Mouse (Mus musculus) granulocyte monocyte progenitor cell, adult 5-6 weeks (primary cell): ENCODE measurements around the gene BC049715. TPM values are rescaled to one million over a fixed set of nuclear protein-coding genes. Genes with fewer than 3 reads are reported as not detected.
A peak's percentile ranks its signal among the peaks of the same experiment; 100 is the strongest.
"Not testable (repeated sequence)": the region's sequence is repeated elsewhere in the genome, so short reads cannot be mapped to it uniquely, and the experiment has no call there.

Source experiments
- ATAC-seq: replicated peaks from 2 replicates; pipeline ENCODE4 v1.8.0; 2016; ENCODE audit warnings: mild to moderate bottlenecking, moderate TSS enrichment, inconsistent platforms; ENCODE audit not compliant: poor library complexity, severe bottlenecking
- total RNA-seq, 2 experiments: library from RNA; stranded (forward) in 1 of 2; stranded (reverse) in 1 of 2; fragments of 200-712, 200-1000 nt in 1 of 2; fragments of >200 nt in 1 of 2; fragmentation: Nextera tagmentation in 1 of 2; gene quantifications; 2 replicates each; pipeline ENCODE4 v1.2.3; 2014 to 2017

BC049715 gene
- total RNA-seq (2014; fragmentation: Nextera tagmentation) (3.3 and 3.9 TPM in 2 replicates), total RNA-seq (2017) (1.1 and 2.8 TPM in 2 replicates)

DNA sequence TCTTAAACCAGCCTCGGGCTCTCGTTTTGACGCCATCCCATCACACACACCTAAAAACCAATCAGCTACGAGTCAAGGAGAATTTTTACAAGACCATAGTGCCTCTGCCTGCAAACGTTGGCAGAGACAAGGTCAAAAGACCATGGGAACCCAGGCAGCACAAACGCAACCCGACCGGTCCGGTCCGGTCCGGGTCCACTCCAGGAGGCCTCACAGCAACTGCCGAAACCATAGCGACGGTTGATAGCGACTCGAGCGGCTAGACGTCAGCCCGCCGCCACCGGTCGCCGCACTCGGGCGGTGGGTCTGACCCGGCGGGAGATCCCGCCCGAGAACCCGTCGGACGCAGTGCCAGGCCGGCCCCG lies at the start of gene BC049715:
Gene BC049715, plus strand, starts transcription at position 111 of the 365 bp plus-strand sequence.
- no peak for ATAC-seq

DNA sequence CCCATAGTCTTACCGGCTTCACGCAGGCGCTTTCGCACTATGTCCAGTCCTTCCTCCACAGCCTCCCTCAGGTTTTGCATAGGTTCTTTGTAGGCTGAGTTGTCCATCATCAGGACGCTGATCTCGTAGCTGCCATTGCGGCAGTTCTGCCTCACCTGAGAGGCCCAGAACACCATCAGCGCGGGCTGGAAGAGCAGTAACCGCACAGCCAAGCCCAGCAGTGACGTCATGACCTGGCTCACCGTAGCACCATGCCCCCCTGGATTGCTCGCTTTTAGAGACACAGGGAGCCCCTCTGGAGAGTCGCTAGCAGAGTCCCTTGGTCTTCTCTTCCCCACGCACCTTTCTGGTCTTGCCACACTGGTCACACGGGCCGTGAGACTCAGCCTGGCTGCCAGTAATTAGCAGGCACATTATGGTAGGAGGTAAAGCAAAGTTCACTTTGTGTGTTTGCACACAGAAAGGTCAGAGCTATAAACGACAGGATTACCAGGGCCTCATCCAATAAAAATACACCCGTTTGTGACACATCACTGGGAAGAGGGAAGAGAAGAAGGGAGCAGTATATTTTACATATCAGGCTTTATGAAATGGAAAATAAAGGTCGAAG lies 45.9 kb upstream of the BC049715 start, which contains the start of gene Gucy2c:
Gene Gucy2c, minus strand, starts transcription at position 389 of the 610 bp plus-strand sequence.
- no peak for ATAC-seq

DNA sequence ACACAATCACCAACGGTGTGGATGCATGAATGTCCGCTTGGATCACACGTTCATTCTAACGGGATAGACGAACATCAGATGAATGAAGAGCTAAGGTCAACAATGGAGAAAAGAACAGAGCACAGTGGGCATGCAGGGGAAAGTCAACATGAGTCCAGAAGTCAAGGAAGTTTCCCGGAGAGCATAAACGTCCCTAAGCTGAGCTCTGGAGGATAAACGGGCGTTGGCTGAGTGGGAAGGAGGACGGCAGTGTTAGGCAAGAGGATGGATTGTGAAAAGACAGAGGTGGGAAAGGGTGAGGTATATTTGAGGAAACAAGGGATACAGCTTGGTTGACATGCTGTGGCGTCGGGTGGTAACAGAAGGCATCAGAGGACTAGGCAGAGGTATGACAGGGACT lies 45.3 kb upstream of the BC049715 start:
- no peak for ATAC-seq

DNA sequence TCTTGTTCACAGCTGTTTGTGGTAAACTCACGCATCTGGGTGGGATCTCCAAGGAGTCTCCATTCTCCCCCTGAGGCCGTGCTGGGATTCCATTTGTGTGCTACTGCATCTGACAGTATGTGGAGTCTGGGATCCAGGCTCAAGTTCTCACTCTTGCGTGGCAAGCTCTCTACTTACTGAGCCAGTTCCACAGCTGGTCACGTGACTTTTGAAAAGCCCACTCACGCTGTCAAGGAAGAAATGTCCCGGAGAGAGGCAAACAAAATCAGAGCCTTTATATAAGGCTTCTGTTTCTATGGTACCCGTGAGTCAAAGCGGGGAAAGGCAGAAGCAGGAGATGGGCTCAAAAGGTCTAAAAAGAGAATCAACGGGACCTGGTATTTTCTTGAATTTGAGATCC lies 44.7 kb upstream of the BC049715 start:
- ATAC-seq: no peak

DNA sequence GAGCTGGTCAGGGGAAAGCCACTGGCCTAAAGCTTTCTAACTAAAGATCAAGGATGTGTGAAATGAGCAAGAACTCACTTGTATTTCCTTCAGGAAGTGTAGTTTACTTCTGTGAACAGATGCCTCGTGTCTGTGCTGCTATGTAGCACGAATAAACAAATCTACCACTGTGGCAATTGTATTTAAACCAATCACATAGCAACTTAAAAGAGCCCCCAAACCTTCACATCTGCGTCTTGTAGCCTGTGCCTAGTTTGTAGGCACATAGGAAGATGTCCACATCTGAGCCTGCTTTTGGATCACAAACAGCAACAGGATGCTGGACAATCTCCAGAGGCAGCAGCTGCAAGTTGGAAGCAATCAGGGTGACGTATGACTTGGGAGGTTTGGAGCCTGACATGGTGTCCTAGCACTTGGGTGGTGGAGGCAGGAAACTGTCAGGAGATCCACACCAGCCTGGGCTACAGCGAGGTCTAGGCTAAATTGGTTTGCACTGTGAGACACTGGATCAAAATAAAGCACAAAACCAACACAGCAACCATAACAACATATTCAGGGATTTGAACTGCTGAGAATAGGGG lies 37.9 kb upstream of the BC049715 start:
- ATAC-seq: no peak

DNA sequence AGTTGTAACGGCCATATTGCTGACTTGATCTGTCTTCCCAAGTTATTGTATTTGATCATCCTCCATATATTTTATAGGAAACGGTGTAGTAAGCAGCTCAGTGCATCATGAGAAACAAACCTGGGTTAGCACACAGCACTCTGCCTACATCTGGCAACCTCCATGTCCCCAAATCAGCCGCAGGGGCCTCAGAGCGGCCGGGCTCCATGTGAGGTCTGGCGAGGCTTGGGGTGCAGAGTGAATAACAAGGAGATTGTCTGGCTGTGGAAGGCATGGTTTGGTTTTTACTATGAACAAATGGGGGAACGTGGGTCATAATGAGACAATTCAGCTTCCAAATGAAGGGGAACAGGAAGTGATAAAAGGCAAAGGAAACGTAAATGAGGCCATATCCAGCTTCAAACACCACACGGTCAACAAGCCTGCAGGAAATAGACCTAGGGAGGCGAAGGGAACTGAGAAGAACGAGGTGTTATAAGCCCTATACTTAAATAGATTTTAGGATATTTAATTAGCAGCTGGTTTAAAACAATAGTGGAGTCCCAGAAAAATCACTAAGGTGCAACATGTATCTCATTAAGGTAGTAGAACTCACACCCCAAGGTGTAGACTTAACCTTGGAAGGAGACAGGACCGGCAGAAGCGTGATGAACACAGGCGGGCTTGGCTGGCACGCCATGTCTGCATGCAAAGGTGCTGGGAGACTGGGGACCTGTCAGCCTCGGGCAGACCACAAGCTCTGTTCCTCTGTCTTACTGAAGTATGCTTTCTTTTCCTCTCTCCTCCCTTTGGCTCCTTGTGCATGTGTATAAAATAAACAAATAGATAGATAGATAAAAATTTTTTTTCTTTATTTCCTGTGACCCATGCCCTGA lies 34.3 kb upstream of the BC049715 start:
- peak; percentile 58 for ATAC-seq

DNA sequence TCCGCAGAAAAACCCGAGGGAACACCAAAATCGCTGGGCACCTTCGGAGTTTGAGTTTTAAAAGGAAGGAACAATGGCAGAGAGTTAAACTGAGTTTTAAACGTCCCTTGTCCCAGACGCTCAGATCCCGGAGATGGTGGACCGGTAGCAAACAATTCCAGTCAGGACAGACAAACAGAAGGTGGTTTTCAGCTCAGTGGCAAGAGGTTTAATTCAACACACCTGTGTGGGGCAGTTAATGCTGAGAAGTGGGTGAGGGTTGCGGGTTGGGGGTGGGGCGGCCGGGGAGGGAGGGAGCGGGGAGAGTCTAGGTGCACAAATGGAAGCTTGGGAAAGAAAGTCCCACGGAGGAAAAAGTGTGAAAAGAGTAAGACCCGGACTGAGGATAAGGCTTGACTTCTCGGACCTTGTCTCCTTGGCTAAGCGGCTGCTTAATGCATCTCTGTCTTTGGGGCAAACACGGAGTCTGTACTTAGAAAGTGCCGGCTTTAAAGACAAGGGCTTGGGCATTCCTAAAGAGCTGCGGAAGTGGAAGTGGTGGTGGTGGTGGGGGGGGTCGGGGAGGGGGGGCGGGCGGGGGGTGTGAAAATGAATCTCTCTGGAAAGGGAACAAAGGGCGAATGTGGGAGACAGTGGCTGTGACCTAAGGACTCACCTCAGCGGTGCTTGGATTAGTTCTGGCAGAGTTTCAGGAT lies 33.4 kb upstream of the BC049715 start:
- peak; percentile 67 for ATAC-seq

DNA sequence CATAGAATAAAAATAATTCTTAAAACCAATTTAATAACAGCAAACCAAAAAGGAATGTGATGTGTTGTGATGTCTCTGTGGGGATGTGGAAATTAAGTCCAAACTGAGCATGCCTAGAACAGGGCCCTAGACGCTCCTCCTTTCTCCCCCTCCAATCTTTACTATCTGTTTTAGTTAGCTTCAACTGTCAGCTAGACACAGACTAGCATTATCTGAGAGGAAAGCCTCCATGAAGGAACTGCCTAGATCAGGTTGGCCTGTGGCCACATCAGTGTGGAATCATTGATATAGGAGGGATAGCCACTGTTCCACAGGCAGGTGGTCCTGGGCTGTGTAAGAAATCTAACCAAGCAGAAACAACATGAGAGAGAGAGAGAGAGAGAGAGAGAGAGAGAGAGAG lies 32.3 kb upstream of the BC049715 start:
- ATAC-seq: no peak

DNA sequence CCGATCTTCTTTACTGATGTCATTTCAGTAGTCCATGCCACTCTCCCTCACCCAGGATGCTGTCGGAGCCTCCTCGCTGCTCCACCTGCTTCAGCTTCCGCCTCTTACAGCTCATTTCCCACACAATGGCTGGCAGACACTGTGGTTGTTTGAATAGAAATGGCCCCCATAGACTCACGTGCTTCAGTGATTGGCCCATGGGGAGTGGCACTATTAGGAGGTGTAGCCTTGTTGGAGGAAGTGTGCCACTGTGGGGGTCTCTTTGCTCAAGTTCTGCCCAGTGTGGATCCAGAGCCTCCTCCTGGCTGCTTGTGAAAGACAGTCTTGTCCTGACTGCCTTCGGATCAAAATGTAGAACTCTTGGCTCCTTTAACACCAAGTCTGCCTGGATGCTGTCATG lies 31.6 kb upstream of the BC049715 start:
- no peak for ATAC-seq

DNA sequence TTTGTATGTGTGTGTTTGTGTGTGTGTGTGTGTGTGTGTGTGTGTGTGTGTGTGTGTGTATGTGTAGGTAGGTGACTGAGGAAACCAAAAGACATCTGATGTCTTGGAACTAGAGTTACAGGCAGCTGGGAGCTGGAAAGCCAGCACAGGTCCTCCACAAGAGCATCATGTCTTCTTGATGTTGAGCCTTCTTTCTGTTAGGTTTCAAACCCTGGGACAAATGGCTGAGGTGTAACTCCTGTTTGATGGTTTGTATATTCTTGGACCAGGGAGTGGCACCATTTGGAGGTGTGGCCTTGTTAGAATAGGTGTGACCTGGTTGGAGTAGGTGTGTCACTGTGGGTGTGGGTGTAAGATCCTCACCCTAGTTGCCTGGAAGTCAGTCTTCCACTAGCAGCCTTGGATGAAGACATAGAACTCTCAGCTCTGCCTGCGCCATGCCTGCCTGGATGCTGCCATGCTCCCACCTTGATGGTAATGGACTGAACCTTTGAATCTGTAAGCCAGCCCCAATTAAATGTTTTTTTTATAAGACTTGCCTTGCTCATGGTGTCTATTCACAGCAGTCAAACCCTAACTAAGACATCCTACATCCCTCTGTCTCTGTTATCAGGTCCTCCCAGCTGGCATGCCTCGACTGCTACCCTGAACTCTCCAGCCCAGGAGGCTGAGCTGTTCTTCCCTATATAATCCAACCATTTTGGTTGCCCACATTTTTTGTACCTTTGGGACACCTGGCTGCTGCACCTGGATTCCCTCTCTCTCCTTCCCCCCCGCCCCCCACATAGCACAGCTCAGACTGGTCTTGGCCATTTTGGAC lies 29.3 kb upstream of the BC049715 start:
- ATAC-seq: not testable (repeated sequence)

DNA sequence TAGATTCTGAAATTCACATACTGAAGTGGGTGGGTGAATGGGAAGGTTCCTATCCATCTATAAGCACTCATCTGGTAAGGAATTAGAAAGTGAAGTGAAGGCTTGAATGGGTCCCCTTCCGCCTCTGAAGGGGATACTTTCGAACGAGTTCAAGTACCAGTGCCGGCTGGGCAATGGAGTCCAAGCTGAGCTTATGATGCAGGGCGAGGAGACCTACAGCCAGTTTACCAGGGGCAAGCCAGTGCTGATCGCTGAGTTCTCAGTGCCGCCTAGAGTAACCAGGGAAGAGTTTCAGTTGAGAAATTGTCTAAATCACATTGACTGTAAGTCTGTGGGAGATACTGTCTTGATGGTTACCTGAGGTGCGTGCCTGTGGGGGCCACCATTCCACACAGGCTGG lies 26.7 kb upstream of the BC049715 start:
- no peak for ATAC-seq

DNA sequence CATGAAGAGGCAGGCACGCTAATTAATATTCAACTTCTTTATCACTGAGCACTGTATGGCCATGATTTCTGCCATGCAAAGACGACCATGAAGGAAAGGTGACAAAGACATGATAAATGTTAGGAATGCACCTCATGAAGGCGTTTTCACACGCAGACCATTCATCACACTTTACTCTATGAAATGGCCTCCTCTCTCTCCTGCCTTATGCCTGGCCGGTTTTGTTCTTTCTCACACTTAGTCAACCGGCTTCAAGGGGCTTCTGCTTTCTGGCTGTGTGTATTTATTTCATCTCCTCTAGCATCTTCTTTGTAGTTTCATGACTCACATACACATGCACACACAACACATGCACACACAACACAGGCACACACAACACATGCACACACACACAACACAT lies 26.2 kb upstream of the BC049715 start:
- no peak for ATAC-seq

DNA sequence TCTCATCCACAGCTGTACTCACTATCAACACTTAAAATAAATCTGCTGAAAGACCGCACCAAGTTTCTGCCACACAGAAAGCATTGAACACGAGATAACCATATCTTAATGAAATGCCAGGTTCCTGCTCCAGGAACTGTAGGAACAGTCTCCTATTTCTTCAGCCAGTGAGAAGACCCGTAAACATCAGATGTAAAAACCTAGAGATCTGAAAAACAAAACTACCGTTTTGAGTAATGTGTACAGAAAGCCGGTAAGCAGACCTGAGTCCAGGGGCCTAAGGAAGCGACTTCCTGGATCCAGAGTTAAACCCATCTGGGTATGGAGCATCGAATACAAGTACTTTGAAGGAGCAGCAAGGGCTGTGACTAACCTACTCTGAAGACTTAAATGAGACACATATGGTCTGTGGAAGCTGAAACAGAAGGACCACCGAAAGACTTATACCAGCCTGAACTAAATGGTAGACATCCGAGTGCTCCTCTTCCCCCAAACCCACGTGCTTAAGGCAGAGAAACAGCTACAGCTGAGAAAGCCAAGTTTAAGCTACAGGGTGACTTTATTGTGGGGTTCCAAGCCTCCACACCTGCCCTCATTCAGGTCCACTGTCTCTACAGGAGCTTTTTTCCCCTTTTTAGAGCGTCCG lies 24.2 kb upstream of the BC049715 start:
- 0 out of 2 replicates have a peak, but pooled peaks have one; percentile 0 for ATAC-seq

DNA sequence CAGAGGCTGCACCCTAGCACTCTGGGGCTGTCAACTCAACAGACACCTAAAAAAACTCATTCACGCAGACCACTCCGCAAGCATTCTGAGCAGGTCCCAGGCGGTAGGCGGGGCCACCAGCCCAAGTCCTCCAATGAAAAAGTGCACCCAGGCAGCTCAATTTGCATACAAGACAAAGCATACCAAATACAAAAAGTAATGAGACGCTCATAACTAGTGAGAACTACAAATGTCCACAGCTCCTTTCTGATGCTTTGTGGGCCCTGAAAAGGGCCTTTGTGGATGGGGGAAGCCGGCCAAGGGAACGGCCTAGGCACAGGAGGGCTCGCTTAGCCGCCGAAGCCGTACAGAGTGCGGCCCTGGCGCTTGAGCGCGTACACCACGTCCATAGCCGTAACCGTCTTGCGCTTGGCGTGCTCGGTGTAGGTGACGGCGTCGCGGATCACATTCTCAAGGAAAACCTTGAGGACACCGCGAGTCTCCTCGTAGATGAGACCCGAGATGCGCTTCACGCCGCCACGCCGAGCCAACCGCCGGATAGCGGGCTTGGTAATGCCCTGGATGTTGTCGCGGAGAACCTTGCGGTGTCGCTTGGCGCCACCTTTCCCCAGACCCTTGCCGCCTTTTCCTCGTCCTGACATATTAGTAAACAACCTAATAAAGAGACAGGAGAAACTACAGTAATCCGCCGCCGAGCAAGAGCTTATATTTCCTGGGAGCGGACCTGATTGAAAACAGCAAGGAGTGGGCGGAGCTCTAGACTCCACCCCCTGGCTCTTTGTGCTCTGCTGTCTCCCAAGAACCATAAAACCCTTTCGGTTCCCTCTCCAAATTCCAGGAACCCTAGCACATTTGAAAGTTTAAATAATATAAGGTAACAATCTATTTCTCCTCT lies 23.4 kb upstream of the BC049715 start, which contains the start of gene Hist4h4:
Gene Hist4h4, minus strand, starts transcription at position 677 of the 895 bp plus-strand sequence.
- ATAC-seq: peak; percentile 46

DNA sequence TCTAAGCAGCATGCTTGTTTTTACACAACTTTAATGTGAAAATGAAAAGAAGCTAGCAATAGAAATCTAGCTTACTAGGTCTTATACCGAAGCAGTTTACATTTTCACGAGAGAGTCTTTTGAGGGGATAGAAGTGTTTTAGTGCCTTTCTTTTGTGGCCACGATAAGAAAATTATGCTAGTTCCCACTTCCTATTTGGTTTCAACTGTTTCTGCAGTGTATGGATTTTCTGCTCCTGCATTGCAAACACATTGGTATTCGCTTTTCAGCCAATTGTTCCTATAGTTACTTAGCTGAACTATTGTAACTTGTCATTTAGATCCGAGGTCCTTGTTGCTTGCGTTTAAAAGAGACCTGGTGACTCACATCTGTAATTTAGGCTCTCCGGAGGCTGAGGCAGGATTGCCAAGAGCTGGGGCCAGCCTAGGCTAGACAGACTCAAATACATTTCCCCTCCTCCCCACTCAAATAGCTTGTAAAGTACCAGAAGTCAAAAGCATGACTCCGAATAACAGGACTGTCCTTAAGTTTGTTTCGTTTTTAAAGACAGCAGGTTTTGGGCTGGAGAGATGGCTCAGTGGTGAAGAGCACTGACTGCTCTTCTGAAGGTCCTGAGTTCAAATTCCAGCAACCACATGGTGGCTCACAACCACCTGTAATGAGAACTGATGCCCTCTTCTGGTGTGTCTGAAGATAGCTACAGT lies 22.6 kb upstream of the BC049715 start:
- no peak for ATAC-seq

DNA sequence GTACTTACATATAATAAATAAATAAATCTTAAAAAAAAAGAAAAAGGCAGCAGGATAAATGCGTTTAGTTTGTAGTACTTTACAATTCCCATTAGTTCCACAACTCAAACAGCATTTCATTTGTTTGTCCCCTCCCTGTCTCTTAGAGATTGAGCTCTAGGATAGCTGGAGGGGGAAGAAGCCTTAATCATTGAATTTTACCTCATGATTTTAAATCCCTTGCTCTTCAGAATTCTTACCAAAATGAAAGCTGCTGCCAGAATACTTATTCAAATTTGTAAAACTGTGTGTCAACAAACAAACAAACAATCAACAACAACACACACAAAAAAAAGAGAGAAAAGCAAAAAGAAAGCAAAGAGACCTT lies 22.0 kb upstream of the BC049715 start:
- no peak for ATAC-seq

DNA sequence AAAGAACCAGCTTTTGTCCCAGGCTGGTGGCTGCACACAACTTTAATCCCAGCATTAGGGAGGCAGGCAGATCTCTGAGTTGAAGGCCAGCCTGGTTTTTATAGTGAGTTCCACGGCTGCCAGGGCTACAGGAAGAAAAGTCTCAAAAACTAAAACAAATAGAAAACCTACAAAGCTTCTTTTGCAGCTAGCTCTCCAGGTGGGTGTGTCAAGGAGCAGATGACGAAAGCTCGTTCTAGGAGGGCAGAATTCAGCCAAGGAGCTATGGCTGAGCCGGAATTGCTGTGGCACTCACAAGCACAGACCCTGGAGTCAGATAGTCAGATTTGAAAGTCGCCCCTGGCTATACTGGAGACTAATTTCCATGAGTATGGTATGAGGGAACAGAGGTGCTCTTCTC lies 20.6 kb upstream of the BC049715 start:
- no peak for ATAC-seq
